Mouse (Mus musculus) midbrain, embryonic 10.5 days (tissue): ENCODE results near the gene Adcyap1. TPM values are rescaled to one million over a fixed set of nuclear protein-coding genes. Genes with fewer than 3 reads are reported as not detected.

ENCODE experiments used
- DNase-seq: peaks from one replicate; pipeline ENCODE4 v3.0.0-alpha.2; 2017; ENCODE audit warnings: low spot score
- H3K27ac ChIP-seq: fragments of 300-500 bp; sonication (generic); replicated peaks from 2 replicates; pipeline ENCODE4 v1.5.1; 2016; ENCODE audit warnings: mild to moderate bottlenecking
- H3K27me3 ChIP-seq: fragments of 300-500 bp; sonication (generic); 2 replicates; pipeline ENCODE4 v1.6.1; 2016; ENCODE audit warnings: low read depth, mild to moderate bottlenecking; ENCODE audit not compliant: poor library complexity, severe bottlenecking
- H3K36me3 ChIP-seq: fragments of 300-500 bp; sonication (generic); 2 replicates; pipeline ENCODE4 v1.6.1; 2016; ENCODE audit warnings: mild to moderate bottlenecking, moderate library complexity
- H3K4me1 ChIP-seq: fragments of 300-500 bp; sonication (generic); 2 replicates; pipeline ENCODE4 v1.6.1; 2016
- H3K4me3 ChIP-seq: fragments of 300-500 bp; sonication (generic); 2 replicates; pipeline ENCODE4 v1.5.1; 2016; ENCODE audit warnings: mild to moderate bottlenecking, moderate library complexity
- H3K9me3 ChIP-seq: fragments of 300-500 bp; sonication (generic); replicated peaks from 2 replicates; pipeline ENCODE4 v1.6.1; 2016; ENCODE audit warnings: mild to moderate bottlenecking
- WGBS: fragments of 180-500 bp; shearing (Covaris S2); methylation state at CpG from one replicate; pipeline ENCODE4 v1.1.7; 2016; 5-methylcytosine and 5-hydroxymethylcytosine counted together
- polyA plus RNA-seq: library from polyadenylated mRNA; unstranded; fragments of >200 nt; fragmentation: Nextera tagmentation; extraction: Ambion mirVana; gene quantifications from 2 replicates; pipeline ENCODE4 v1.2.1, GENCODE M21; 2016

Adcyap1 gene
- 2.9 and 8.8 TPM in 2 replicates for polyA plus RNA-seq

DNA sequence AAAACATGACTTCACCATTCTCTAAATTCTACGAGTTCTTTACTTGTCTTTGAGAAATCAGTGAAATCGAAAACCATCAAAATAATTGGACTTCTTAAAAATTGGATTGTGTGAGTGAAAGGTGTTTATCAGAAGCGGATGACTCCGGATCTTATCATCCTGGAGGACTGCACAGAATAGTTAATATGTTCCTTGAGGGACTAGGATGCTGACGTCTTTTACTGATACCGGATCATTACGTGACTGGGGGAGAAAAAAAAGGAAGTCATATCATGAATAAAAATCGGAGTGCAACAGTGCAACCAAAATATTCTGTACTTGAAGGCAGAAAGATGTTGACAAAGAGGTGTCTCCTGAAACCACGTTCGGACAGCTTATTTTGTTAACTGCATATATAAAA lies at the start of gene Adcyap1:
Adcyap1 (plus strand) TSS at position 301 of the 400 bp plus-strand sequence.
- peak within 1 kb of the TSS; percentile 55; the same call in 1 of the 2 replicates for H3K27ac ChIP-seq
- peaks cover 68% of the 10 kb centered on the region for H3K27me3 ChIP-seq
- 29% methylated on average over 10 of the region's 10 CpGs for WGBS
- peak within 1 kb of the TSS; percentile 54 for H3K4me3 ChIP-seq
- DNase-seq = no peak
- H3K9me3 ChIP-seq = no peaks in the 10 kb centered on the region
- peaks cover 47% of the 10 kb centered on the region for H3K4me1 ChIP-seq
- H3K36me3 ChIP-seq = no peaks in the 10 kb centered on the region

DNA sequence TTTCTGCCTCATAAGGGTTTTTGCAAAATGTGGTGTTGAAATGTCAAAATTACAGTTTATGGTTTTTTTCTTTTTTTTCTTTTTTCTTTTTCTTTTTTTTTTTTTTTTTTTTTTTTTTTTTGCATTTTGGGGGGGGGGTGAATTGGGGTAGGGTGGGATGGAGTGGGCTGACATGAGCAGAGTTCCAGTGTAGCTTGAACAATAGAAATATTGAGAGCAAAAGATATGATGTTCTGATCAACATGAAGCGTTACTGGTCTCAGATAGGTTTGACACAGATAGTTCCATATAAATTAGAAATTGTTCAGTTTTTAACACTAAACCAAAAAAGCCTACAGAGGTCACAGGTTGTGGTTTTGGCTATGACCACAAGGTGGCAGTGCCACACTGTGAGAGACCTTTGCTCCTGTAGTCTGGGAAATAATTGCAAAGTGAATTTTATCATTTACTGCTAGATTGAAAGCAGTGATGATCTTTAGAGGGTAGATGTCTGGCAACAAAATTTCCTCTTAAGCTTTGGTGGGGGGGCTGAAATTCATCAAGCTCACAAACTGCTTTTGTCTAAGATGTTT lies 40.5 kb upstream of the Adcyap1 start:
- Histone ChIP-seq H3K27ac (no peak overlapping the region), H3K9me3 (no peaks in the 10 kb centered on the region), H3K4me3 (no peak overlapping the region), H3K27me3 (no peaks in the 10 kb centered on the region), H3K4me1 (no peaks in the 10 kb centered on the region), H3K36me3 (no peaks in the 10 kb centered on the region)
- DNase-seq = peak; percentile 55
- WGBS = 32% methylated on average over 1 of the region's 1 CpGs

DNA sequence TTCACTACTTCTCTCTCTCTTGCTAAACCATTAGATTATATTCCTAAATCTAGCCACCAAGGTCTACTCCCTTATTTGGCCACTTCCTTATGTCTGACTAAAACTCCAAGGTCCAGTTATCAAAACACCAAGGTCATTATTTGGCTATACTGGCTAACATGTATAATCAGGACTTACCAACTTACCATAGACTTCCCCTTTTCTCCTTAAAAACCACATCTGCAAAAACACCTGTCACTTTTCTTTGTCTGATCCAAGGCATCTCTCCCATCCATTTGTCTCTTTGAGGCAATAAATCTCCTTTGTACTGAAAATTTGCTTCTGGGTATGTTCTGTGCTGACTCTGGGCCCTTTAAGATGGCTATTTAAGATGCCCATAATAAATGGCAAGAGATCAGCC lies 29.2 kb upstream of the Adcyap1 start:
- no peaks in the 10 kb centered on the region for H3K4me1 ChIP-seq
- no peak overlapping the region for H3K4me3 ChIP-seq
- no peaks in the 10 kb centered on the region for H3K27me3 ChIP-seq
- H3K27ac ChIP-seq = no peak overlapping the region
- H3K9me3 ChIP-seq = no peaks in the 10 kb centered on the region
- H3K36me3 ChIP-seq = no peaks in the 10 kb centered on the region
- no peak for DNase-seq

- H3K27ac ChIP-seq = no peak overlapping the region
- peaks cover 29% of the 10 kb centered on the region for H3K4me1 ChIP-seq
- DNase-seq = no peak
- H3K27me3 ChIP-seq = peaks cover 49% of the 10 kb centered on the region
- 55% methylated on average over 2 of the region's 2 CpGs for WGBS
- no peak overlapping the region for H3K4me3 ChIP-seq
- H3K36me3 ChIP-seq = no peaks in the 10 kb centered on the region
- no peaks in the 10 kb centered on the region for H3K9me3 ChIP-seq
Measured at GRCm38 (mm10) chr17:93196846-93197245, 2.0 kb upstream of the Adcyap1 start.

DNA sequence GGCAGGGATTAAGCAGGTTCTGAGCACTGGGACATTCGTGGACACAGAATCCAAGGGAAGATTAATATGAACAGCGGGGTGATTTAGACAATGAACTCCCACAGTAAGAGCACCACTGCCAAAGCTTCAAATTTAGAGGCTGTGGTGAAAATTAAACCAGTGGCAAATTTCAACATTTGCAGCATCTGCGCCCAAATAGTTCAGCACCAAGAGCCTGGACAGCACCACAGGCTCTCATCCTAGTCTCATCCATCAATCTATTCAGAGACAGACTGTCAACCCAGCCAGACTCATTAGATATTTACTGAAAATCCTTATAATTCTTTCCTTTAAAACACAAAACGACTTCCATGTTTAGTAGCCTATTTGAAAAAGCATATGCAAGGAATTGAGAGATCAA lies 604 bp upstream of the Adcyap1 start:
- Histone ChIP-seq H3K4me3 (no peak overlapping the region), H3K9me3 (no peaks in the 10 kb centered on the region), H3K27ac (no peak overlapping the region), H3K27me3 (peaks cover 63% of the 10 kb centered on the region), H3K36me3 (no peaks in the 10 kb centered on the region), H3K4me1 (peaks cover 42% of the 10 kb centered on the region)
- peak; percentile 30 for DNase-seq
- WGBS = 11% methylated on average over 4 of the region's 4 CpGs

GRCm38 (mm10) chr17:93199218-93199617 lies 401 bp downstream of the Adcyap1 start:
- peaks cover 50% of the 10 kb centered on the region for H3K4me1 ChIP-seq
- H3K9me3 ChIP-seq = no peaks in the 10 kb centered on the region
- H3K27me3 ChIP-seq = peaks cover 72% of the 10 kb centered on the region
- DNase-seq = peak; percentile 24
- peak overlapping the region; percentile 55; the same call in 1 of the 2 replicates for H3K27ac ChIP-seq
- H3K36me3 ChIP-seq = no peaks in the 10 kb centered on the region
- H3K4me3 ChIP-seq = peak overlapping the region; percentile 54
- WGBS = 3% methylated on average over 15 of the region's 15 CpGs

DNA sequence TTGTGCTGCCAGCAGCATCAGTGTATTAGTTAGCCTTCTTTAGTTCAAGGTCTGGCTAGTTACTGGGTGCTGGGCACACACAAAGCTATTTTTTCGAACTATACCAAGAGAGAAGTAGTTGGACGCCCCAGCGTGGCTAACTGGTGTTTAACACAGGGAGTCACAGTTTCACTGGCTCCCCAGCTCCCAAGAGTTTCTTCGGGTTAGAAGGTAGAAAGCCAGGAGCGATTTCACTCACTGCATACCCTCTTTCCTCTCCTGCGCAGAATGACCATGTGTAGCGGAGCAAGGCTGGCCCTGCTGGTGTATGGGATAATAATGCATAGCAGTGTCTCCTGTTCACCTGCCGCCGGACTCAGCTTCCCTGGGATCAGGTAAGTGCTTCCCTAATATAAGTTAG lies 930 bp downstream of the Adcyap1 start:
- DNase-seq = peak; percentile 24
- H3K36me3 ChIP-seq = no peaks in the 10 kb centered on the region
- no peaks in the 10 kb centered on the region for H3K9me3 ChIP-seq
- peaks cover 50% of the 10 kb centered on the region for H3K4me1 ChIP-seq
- peak overlapping the region; percentile 55; the same call in 1 of the 2 replicates for H3K27ac ChIP-seq
- H3K4me3 ChIP-seq = peak overlapping the region; percentile 54
- 3% methylated on average over 9 of the region's 9 CpGs for WGBS
- H3K27me3 ChIP-seq = peaks cover 78% of the 10 kb centered on the region

- 1% methylated on average over 29 of the region's 29 CpGs for WGBS
- Histone ChIP-seq H3K36me3 (no peaks in the 10 kb centered on the region), H3K27me3 (peaks cover 86% of the 10 kb centered on the region), H3K4me3 (peak overlapping the region; percentile 54), H3K9me3 (no peaks in the 10 kb centered on the region), H3K4me1 (peaks cover 50% of the 10 kb centered on the region), H3K27ac (peak overlapping the region; percentile 55)
- DNase-seq = peak; percentile 32
Measured at GRCm38 (mm10) chr17:93200386-93201264, 1.8 kb downstream of the Adcyap1 start.

DNA sequence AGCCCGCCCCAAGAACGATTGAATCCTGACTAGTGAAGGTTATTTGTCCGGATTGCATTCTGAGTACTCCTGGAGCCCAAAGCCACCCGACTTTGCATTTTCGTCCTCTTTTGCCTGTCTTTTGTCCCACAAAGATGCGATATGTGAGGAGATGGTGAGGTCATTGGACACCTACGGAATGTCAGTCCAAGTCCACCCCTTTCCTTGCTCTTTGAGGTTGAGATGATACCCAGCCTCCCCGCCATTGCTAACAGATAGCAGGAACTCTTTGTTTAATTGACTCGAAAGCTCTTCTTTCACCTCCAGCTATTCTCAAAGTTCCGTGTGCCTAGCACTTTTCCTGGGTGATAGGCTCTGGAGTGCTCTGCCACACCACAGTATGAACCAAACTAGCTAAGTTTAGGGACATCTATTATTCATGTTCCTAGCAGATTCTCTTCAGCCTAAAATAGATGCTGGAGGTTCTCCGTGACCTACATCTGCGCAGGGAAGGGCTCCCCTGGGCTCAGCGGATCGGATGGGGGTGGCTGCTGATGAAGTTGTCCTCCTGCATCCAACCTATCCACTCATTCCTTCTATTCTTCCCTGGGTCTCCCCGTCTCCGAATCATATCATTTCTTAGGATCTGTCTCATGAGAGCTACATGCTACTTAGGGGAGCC lies 2.6 kb downstream of the Adcyap1 start:
- 2% methylated on average over 16 of the region's 16 CpGs for WGBS
- peak overlapping the region; percentile 54 for H3K4me3 ChIP-seq
- DNase-seq = peak; percentile 34
- peaks cover 50% of the 10 kb centered on the region for H3K4me1 ChIP-seq
- no peaks in the 10 kb centered on the region for H3K9me3 ChIP-seq
- peak overlapping the region; percentile 55 for H3K27ac ChIP-seq
- H3K27me3 ChIP-seq = peaks cover 91% of the 10 kb centered on the region
- no peaks in the 10 kb centered on the region for H3K36me3 ChIP-seq

DNA sequence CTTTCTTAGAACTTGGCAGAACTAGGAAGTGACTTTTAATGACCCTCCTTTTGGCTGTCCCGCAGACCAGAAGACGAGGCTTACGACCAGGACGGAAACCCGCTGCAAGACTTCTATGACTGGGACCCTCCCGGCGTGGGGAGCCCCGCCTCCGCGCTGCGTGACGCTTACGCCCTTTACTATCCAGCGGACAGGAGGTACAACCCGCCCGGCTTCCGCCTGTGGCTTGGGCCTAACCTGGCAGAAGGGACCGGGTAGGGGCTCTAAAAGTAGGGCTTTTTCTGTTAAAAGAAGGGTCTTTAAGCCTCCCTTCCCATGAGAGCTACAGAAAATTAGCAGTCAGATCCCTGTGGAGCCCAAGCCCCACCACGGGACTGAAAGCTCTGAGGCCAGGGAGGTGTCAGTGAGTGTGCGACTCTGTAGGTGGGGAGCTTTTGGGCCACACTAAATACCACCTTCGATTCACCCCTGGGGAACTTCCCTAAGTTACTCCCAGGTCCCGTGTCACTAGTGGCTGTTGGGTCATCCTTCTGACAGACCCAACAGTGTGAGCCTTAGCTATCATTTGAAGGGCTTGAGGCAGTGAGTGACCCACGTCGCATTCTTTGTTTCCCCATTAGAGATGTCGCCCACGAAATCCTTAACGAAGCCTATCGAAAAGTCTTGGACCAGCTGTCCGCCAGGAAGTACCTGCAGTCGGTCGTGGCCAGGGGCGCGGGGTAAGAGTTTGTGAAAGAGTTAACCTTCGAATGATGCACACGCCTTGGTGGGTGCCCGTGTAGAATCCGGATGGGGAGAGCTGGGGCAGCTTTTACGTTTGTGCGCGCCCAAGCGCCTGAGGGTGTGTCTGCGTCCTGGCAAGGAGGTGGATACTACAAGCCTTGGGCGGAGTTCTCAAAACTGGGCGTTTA lies 3.6 kb downstream of the Adcyap1 start:
- H3K27ac ChIP-seq = peak overlapping the region; percentile 58; the same call in 1 of the 2 replicates
- under 1% methylated on average over 44 of the region's 44 CpGs for WGBS

GRCm38 (mm10) chr17:93203076-93204031 lies 4.5 kb downstream of the Adcyap1 start:
- under 1% methylated on average over 34 of the region's 34 CpGs for WGBS
- peaks cover 50% of the 10 kb centered on the region for H3K4me1 ChIP-seq
- no peaks in the 10 kb centered on the region for H3K9me3 ChIP-seq

More for the DNA sequence above, 3.6 kb downstream of the Adcyap1 start:
- Histone ChIP-seq H3K9me3 (no peaks in the 10 kb centered on the region), H3K4me3 (peak overlapping the region; percentile 54), H3K27me3 (peaks cover 86% of the 10 kb centered on the region), H3K36me3 (no peaks in the 10 kb centered on the region), H3K4me1 (peaks cover 50% of the 10 kb centered on the region)
- DNase-seq = peak; percentile 55

More at GRCm38 (mm10) chr17:93203076-93204031, 4.5 kb downstream of the Adcyap1 start:
- Histone ChIP-seq H3K27ac (peak overlapping the region; percentile 67), H3K4me3 (peak overlapping the region; percentile 54), H3K36me3 (no peaks in the 10 kb centered on the region), H3K27me3 (peaks cover 76% of the 10 kb centered on the region)
- DNase-seq = peak; percentile 67
